Mouse (Mus musculus): ENCODE results near the gene Smlr1.

Smlr1 gene

GRCm38 (mm10) chr10:25535891-25536331 is at the start of gene Smlr1:
Gene Smlr1 (minus strand): TSS chr10:25536267.
- no peak for DNase-seq (ENCODE audit: low read depth, low spot score)

GRCm38 (mm10) chr10:25584899-25585298 is 48.8 kb upstream of the Smlr1 start:
- DNase-seq (ENCODE audit: low read depth, low spot score), result no peak

GRCm38 (mm10) chr10:25580066-25580465 is 44.0 kb upstream of the Smlr1 start:
- DNase-seq (ENCODE audit: low read depth, low spot score), result no peak

GRCm38 (mm10) chr10:25571319-25572240 is 35.5 kb upstream of the Smlr1 start:
- DNase-seq (ENCODE audit: low read depth, low spot score), result no peak

GRCm38 (mm10) chr10:25552936-25553335 is 16.9 kb upstream of the Smlr1 start:
- DNase-seq (ENCODE audit: low read depth, low spot score), result no peak

- no peak for DNase-seq (ENCODE audit: low read depth, low spot score)
Measured at GRCm38 (mm10) chr10:25541097-25541496, 5.0 kb upstream of the Smlr1 start.

GRCm38 (mm10) chr10:25539771-25540168 is 3.7 kb upstream of the Smlr1 start:
- DNase-seq (ENCODE audit: low read depth, low spot score), result no peak

DNA sequence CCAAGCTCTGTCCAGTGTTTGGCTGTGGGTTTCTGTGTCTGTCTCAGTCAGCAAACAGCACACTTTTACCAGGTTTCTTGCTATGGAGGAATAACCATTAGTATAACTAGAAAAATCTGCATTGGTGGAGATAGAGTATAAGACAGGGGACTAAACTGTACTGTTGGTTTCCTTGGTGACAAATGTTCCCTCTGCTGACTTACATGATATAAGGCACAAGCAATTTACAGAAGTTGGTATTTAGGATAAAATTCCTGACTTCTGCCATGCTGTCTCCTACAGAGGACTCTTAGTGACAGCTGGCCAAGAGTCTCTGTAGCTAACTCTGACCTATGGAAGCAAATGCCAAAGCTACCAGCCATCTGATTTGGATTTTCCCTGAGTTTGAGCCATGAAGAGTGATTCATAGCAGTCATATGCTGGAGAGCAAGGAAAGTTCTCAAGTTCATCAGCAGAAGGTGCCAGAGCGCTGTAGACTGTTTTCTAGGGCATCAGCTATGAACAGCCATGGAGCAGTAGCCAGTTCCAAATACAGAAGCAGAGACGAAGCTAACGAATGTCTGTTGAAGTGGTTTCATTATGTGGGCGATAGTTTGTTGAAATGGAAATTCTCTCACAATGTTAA is 3.2 kb upstream of the Smlr1 start:
- DNase-seq (ENCODE audit: low read depth, low spot score), result no peak

GRCm38 (mm10) chr10:25538738-25539137 is 2.7 kb upstream of the Smlr1 start:
- no peak for DNase-seq (ENCODE audit: low read depth, low spot score)

DNA sequence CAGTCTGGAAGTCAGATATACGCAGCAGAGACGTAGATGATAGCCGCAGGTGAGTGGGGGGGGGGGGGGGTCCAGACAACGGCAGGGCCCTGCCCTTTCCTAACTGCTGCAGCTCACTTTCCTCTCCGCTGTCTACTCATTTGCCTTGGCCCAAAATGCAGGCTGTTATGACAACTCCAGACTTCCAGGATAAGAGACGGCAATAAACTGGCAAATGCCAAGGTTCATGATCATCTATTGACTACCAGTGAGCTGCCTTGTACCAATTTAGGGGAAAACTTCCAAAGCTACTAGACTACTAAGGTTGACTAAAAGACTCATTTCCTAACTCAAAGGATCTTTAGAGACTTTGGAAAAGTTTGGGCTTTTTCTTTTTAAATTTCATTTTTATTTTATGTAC is 554 bp upstream of the Smlr1 start:
- DNase-seq (ENCODE audit: low read depth, low spot score), result no peak

DNA sequence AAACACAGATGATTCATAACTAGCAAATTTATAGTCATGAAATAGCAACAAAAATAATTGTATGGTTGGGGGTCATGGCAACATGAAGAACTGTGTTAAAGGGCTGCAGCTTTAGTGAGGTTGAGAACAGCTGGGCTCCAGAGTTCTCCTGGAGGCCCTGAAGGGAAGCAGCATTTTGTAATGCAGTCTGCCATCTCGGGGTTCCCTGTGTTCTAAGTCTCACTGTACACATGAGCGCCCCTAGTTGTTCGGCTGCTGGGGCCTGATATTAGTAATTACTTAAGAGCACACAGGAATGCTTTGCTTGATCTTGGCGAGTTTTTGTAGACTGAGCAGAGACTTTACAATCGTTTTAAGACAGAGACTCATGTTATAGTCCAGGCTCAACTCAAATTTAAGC is 1.6 kb downstream of the Smlr1 start:
- DNase-seq (ENCODE audit: low read depth, low spot score), result no peak

- no peak for DNase-seq (ENCODE audit: low read depth, low spot score)
Measured at GRCm38 (mm10) chr10:25533513-25534246, 2.4 kb downstream of the Smlr1 start.

GRCm38 (mm10) chr10:25533105-25533504 is 3.0 kb downstream of the Smlr1 start:
- DNase-seq (ENCODE audit: low read depth, low spot score), result no peak

DNA sequence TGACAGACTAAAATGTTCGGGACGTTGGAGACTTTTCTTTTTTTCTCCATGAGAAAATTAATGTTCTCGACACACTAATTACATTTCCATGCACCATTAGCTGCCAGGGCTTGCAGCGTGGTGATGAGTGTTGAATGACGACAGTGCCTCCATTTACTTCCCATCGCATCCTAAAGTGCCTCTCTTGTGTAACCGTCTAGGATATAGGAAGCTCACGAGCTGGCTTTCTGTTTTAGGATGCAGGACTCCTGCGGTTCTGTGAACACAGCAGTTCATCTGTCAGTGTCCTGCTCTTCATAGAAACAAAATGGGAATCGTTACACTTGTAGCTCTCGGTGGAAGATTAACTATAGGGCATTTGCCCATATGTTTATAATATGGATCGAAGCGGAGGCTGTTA is 4.7 kb downstream of the Smlr1 start:
- DNase-seq (ENCODE audit: low read depth, low spot score), result no peak

DNA sequence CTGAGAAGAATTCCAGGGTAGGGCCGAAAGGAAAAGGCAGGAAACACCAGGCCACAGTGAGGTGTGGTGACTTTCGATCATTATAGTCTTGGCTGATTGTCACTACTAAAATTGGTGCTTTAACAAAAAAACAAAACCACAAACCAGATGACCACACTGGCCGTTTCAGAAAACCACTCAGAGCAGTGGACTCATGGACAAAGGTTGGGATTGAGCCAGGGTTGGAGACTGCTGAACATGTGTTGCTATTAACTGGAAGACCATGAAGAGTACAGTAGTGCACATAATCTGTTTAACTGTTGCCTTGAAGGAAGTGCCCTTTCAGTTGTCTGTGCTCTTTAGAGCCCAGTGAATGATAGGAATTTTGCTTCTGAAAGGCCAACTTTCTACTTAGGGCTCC is 8.9 kb downstream of the Smlr1 start:
- no peak for DNase-seq (ENCODE audit: low read depth, low spot score)

- DNase-seq (ENCODE audit: low read depth, low spot score), result no peak
Measured at GRCm38 (mm10) chr10:25526622-25527021, 9.4 kb downstream of the Smlr1 start.

DNA sequence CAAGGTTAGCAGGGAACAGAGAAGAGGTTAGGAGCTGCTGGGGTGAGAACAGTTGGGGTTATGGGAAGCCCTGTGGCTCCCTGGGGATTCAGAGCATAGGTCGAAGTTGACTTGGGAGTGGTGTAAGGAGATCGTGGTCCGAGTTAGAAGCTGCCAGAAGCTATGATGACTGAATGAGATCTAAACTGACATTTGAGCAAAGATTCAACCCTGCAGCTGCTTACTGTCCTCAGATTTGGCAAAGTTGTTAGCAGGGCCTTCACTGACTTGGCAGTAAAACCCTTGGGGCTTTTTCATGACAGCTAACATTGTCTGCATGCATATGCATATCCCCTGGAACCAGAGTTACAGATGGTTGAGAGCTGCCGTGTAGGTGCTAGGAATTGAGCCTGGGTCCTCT is 9.9 kb downstream of the Smlr1 start:
- no peak for DNase-seq (ENCODE audit: low read depth, low spot score)

DNA sequence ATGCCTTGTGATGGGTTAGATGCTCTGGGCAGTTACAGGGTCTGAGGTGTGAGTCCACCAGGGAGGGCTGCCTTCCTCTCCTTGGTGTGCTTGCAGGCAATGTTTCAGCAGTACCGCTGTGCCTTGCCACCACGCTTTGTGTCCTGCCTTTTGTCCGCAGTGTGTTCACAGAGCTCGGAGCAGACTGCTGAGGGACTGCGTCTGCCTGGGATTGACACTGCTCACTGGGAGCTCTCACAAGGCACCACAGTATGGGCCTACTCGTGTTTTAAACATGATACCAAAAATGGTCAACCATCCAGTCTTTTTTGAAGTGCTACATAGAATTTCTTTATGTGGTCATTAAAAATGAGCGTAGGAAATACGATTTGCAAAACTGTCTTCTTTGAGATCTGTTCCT is 12.3 kb downstream of the Smlr1 start:
- DNase-seq (ENCODE audit: low read depth, low spot score), result no peak

DNA sequence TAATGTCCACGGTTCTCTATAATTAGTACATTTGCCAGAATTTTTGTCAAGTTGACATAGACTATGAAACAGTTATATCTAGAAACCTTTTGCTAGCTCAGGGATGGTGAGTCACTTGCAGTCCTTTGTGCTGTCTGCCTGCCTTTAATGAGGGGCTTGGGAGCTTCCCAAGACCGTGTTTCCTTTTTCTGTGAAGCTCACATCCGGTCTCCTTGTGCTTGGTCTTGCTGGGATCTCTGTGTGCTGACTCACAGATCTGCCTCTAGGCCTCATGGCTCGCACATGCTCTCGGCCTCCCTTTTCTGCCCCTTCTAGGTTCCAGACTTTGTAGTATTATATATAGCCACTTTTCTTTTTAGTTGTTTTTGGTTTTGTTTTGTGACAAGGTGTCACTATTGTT is 15.6 kb downstream of the Smlr1 start:
- DNase-seq (ENCODE audit: low read depth, low spot score), result no peak

GRCm38 (mm10) chr10:25519954-25520353 is 16.1 kb downstream of the Smlr1 start:
- no peak for DNase-seq (ENCODE audit: low read depth, low spot score)

DNA sequence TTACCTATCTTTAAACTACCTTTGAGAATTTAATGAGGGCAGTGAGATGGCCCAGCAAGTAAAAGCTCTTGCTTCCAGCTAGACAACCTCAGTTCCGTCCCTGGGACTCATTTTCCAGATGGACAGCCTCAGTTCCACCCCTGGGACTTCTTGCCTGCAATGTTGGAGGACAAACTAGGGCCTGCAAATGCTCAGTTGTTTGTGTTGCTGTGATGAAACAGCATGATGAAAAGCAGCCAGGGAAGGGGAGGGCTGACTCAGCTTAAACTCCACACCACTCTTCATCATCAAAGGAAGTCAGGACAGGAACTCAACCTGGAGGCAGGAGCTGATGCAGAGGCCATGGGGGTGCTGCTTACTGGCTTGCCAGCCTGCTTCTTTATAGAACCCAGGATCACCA is 22.2 kb downstream of the Smlr1 start:
- DNase-seq (ENCODE audit: low read depth, low spot score), result no peak

DNA sequence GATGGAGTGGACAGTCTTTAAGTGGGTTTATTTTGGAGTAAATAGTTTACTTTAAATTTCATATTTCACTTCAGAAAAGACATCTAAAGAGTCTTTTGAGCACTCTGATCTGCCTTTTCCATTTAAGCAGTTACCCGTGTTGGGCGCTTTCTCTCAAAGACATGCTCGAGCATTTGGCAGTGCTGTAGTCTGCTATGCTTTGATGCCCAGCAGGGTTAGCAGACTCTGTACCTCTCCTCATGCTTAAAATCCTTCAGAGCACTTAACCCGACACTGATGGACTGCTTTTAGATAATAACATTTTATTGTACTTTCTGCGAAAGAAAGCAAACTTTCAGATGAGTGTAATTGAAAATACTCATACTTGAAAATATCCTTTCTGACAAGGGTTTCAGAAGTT is 32.8 kb downstream of the Smlr1 start:
- DNase-seq (ENCODE audit: low read depth, low spot score), result no peak

Measured in WW6 (cell line).